Mouse (Mus musculus) left cerebral cortex, postnatal 10 days (tissue): ENCODE data around the gene Gm29666. TPM values are rescaled to one million over a fixed set of nuclear protein-coding genes. Genes with fewer than 3 reads are reported as not detected.
A peak's percentile ranks its signal among the peaks of the same experiment; 100 is the strongest.

Experiments
- microRNA-seq: library from miRNA; unstranded; fragments of <30 nt; microRNA quantifications from one replicate; pipeline ENCODE4 v1.2.0, GENCODE M21; 2022
- total RNA-seq, 2 experiments: library from RNA; stranded (reverse); gene quantifications; 2 replicates each; pipeline ENCODE4 v1.2.3; 2021

Gm29666 gene
- total RNA-seq, 2 experiments from 2014 or later: 0.91 to 1.5 TPM

Small RNAs within 50 kb of the gene (microRNA-seq; reads per million reads assigned to microRNA genes)
- gene Mir1249: 1,058 reads per million, percentile 78 among the genes with 10 or more reads in this experiment

Other genes with a start within 250 kb of the Gm29666 start
- gene Arhgap8, start 200.0 kb downstream of the Gm29666 start, total RNA-seq: under 1 TPM; 0.30 to 0.60 TPM
- gene Phf21b, start 64.0 kb downstream of the Gm29666 start, total RNA-seq: 1 to 10 TPM; 7.9 to 9.2 TPM
- gene Nup50, start 3.4 kb upstream of the Gm29666 start, total RNA-seq: 10 to 100 TPM; 29.1 to 30.8 TPM
- gene 5031439G07Rik, start 68.5 kb upstream of the Gm29666 start, total RNA-seq: 100 to 1,000 TPM; 128 to 135 TPM
- gene Upk3a, start 97.1 kb upstream of the Gm29666 start, total RNA-seq: under 1 TPM; 0.32 to 0.65 TPM
- 10 to 100 TPM; 25.4 to 26.3 TPM for gene Fam118a, start 108.9 kb upstream of the Gm29666 start, total RNA-seq
- not detected for gene Smc1b, start 211.9 kb upstream of the Gm29666 start, total RNA-seq
- not detected for gene Ribc2, start 212.0 kb upstream of the Gm29666 start, total RNA-seq